Comparison of ENCODE assay signal across 9 mouse cellular contexts in the genomic region with DNA sequence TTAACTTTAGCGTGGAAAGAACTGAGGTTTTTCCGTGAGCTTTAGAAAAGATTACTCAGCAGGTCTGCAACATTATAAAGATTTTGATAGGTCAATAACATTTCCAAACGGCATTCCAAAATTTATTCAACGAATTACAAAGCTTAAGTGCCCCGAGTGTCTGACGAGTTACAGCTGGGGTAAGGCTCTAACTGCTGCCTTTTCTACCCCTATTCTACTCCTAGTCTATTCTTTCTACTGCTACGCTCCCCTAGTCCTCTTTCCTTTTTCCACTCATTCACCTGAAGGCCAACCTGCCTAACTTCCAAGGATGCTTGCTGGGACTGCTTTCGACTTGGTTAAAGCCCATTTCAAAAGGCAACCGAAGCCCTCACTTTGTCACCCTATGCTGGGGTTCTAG. TPM values are rescaled to one million over a fixed set of nuclear protein-coding genes. Genes with fewer than 3 reads are reported as not detected.
A peak's percentile ranks its signal among the peaks of the same experiment; 100 is the strongest.
DNase-seq lines count a peak whose midpoint lies in the region; ATAC-seq and TF ChIP-seq lines count a peak whose summit lies in the region.
"Had no signal": no experiment of that assay in that cellular context is flagged by ENCODE, and none has a peak within 500 bp of the region (broad histone marks: within the 10 kb centered on the region; RNA-seq: fewer than 3 reads in every experiment).

No protein-coding gene starts in this region.

- peaks cover 6% of the 10 kb centered on the region for H3K4me1 ChIP-seq in kidney, embryonic 15.5 days
- peaks cover 2% of the 10 kb centered on the region for H3K4me1 ChIP-seq in bone marrow macrophage, adult 2 months (ENCODE audit: control insufficient read depth, insufficient read depth, low read length)
- peaks cover 21% of the 10 kb centered on the region for H3K4me1 ChIP-seq in hindbrain, embryonic 13.5 days (replicated peaks)
- peaks cover 20% of the 10 kb centered on the region for H3K4me1 ChIP-seq in midbrain, embryonic 13.5 days (replicated peaks)

- intact Hi-C loops in left cerebral cortex, postnatal 25 days (cut with DNase I) = no loop called here
- intact Hi-C loops in left cerebral cortex, postnatal 10 days (cut with DNase I) = no loop called here

- ATAC-seq in kidney, embryonic 15.5 days (replicated peaks; ENCODE audit: low FRiP score) = no peak; the same call in 1 of the 2 replicates
- peak; percentile 36; the same call in 1 of the 2 replicates for ATAC-seq in hindbrain, embryonic 13.5 days (ENCODE audit: low FRiP score)
- peak; percentile 61 for ATAC-seq in midbrain, embryonic 13.5 days

- H3K9me3 ChIP-seq in kidney, embryonic 15.5 days (replicated peaks) = no peaks in the 10 kb centered on the region
- no peaks in the 10 kb centered on the region for H3K9me3 ChIP-seq in hindbrain, embryonic 13.5 days
- H3K9me3 ChIP-seq in midbrain, embryonic 13.5 days = no peaks in the 10 kb centered on the region

- H3K36me3 ChIP-seq in kidney, embryonic 15.5 days = peaks cover 16% of the 10 kb centered on the region
- peaks cover 21% of the 10 kb centered on the region for H3K36me3 ChIP-seq in hindbrain, embryonic 13.5 days
- H3K36me3 ChIP-seq in midbrain, embryonic 13.5 days = peaks cover 36% of the 10 kb centered on the region

- peak overlapping the region; percentile 67 for H3K4me3 ChIP-seq in kidney, embryonic 15.5 days (replicated peaks)
- H3K4me3 ChIP-seq in bone marrow macrophage, adult 2 months (ENCODE audit: insufficient read depth, low read length) = peak overlapping the region; percentile 83
- peak overlapping the region; percentile 70 for H3K4me3 ChIP-seq in hindbrain, embryonic 13.5 days
- H3K4me3 ChIP-seq in midbrain, embryonic 13.5 days (replicated peaks) = peak overlapping the region; percentile 73

- no peak for DNase-seq in kidney, adult 8-10 months
- DNase-seq in left cerebral cortex, postnatal 25 days (ENCODE audit: low spot score in 2 of 2) = no peak
- no peak for DNase-seq in left cerebral cortex, postnatal 10 days (ENCODE audit: extremely low spot score in 1 of 2, low spot score in 2 of 2)
- no peak for DNase-seq in thymus, adult 18-20 months

- WGBS in kidney, embryonic 15.5 days = 22% methylated on average over 9 of the region's 9 CpGs
- WGBS in hindbrain, embryonic 13.5 days = 29% methylated on average over 9 of the region's 9 CpGs
- 26% methylated on average over 9 of the region's 9 CpGs for WGBS in midbrain, embryonic 13.5 days

- peak overlapping the region; percentile 83 for H3K27ac ChIP-seq in kidney, embryonic 15.5 days
- H3K27ac ChIP-seq in bone marrow macrophage, adult 2 months (ENCODE audit: insufficient read depth, low read depth, low read length) = no peak overlapping the region
- H3K27ac ChIP-seq in hindbrain, embryonic 13.5 days = peak overlapping the region; percentile 91
- peak overlapping the region; percentile 94; the same call in 1 of the 2 replicates for H3K27ac ChIP-seq in midbrain, embryonic 13.5 days

- TF ChIP-seq CTCF in bone marrow macrophage, adult 2 months (IDR thresholded peaks at IDR 0.05; ENCODE audit: low read depth, low read length) = no peak

- peak overlapping the region; percentile 85 for H3K4me2 ChIP-seq in kidney, embryonic 15.5 days
- H3K4me2 ChIP-seq in hindbrain, embryonic 13.5 days = peak overlapping the region; percentile 74
- H3K4me2 ChIP-seq in midbrain, embryonic 13.5 days (replicated peaks) = peak overlapping the region; percentile 89

- no peak for TF ChIP-seq POLR2A in bone marrow macrophage, adult 2 months (IDR thresholded peaks at IDR 0.05; ENCODE audit: borderline replicate concordance, low read depth, low read length)

- peak overlapping the region; percentile 55 for H3K9ac ChIP-seq in kidney, embryonic 15.5 days
- peak overlapping the region; percentile 86 for H3K9ac ChIP-seq in hindbrain, embryonic 13.5 days
- peak overlapping the region; percentile 78 for H3K9ac ChIP-seq in midbrain, embryonic 13.5 days (replicated peaks)

- no peaks in the 10 kb centered on the region for H3K27me3 ChIP-seq in kidney, embryonic 15.5 days
- H3K27me3 ChIP-seq in hindbrain, embryonic 13.5 days = no peaks in the 10 kb centered on the region
- no peaks in the 10 kb centered on the region for H3K27me3 ChIP-seq in midbrain, embryonic 13.5 days

RNA-seq across cellular contexts. Expression of a gene that starts 0.4 kb away (rescaled TPM):
- polyA plus RNA-seq in kidney, embryonic 15.5 days (2015; fragmentation: Nextera tagmentation; extraction: Ambion mirVana) = 2.4 and 2.6 TPM in 2 replicates
- 3.7 and 4.5 TPM in 2 replicates for polyA plus RNA-seq in bone marrow macrophage, adult 2 months (2012; ENCODE audit: insufficient read depth, insufficient read length, missing spikeins)
- polyA plus RNA-seq in hindbrain, embryonic 13.5 days (2015; fragmentation: Nextera tagmentation; extraction: Ambion mirVana) = 4.0 and 4.4 TPM in 2 replicates
- polyA plus RNA-seq in midbrain, embryonic 13.5 days (2015; fragmentation: Nextera tagmentation; extraction: Ambion mirVana) = 4.2 and 4.8 TPM in 2 replicates
- 1 to 10 TPM; 2.1 to 2.9 TPM for total RNA-seq in left cerebral cortex, postnatal 25 days (2021)
- total RNA-seq in left cerebral cortex, postnatal 10 days (2021) = 1 to 10 TPM; 2.4 to 2.5 TPM
- polyA plus RNA-seq: large intestine, adult 2 months had no signal

RNA-seq across cellular contexts. Expression of a gene that starts 0.4 kb away (rescaled TPM):
- 22.6 and 26.4 TPM in 2 replicates for polyA plus RNA-seq in kidney, embryonic 15.5 days (2015; fragmentation: Nextera tagmentation; extraction: Ambion mirVana)
- polyA plus RNA-seq in bone marrow macrophage, adult 2 months (2012; ENCODE audit: insufficient read depth, insufficient read length, missing spikeins) = 16.7 and 17.1 TPM in 2 replicates
- 41.3 and 43.3 TPM in 2 replicates for polyA plus RNA-seq in hindbrain, embryonic 13.5 days (2015; fragmentation: Nextera tagmentation; extraction: Ambion mirVana)
- polyA plus RNA-seq in midbrain, embryonic 13.5 days (2015; fragmentation: Nextera tagmentation; extraction: Ambion mirVana) = 40.8 and 43.6 TPM in 2 replicates
- 10 to 100 TPM; 23.0 to 24.7 TPM for total RNA-seq in left cerebral cortex, postnatal 25 days (2021)
- 10 to 100 TPM; 15.8 to 19.0 TPM for total RNA-seq in left cerebral cortex, postnatal 10 days (2021)

RNA-seq across cellular contexts. Expression of a gene that starts 32.8 kb away (rescaled TPM):
- 28.8 and 32.2 TPM in 2 replicates for polyA plus RNA-seq in kidney, embryonic 15.5 days (2015; fragmentation: Nextera tagmentation; extraction: Ambion mirVana)
- polyA plus RNA-seq in bone marrow macrophage, adult 2 months (2012; ENCODE audit: insufficient read depth, insufficient read length, missing spikeins) = 0.23 and 0.39 TPM in 2 replicates
- polyA plus RNA-seq in hindbrain, embryonic 13.5 days (2015; fragmentation: Nextera tagmentation; extraction: Ambion mirVana) = 66.8 and 67.4 TPM in 2 replicates
- polyA plus RNA-seq in midbrain, embryonic 13.5 days (2015; fragmentation: Nextera tagmentation; extraction: Ambion mirVana) = 59.8 and 60.0 TPM in 2 replicates
- 10 to 100 TPM; 64.3 to 65.9 TPM for total RNA-seq in left cerebral cortex, postnatal 25 days (2021)
- total RNA-seq in left cerebral cortex, postnatal 10 days (2021) = 100 to 1,000 TPM; 130 to 143 TPM

Comparison
In these comparisons a context has a peak if more than half of its experiments do, and no peak if none do; other contexts are left out.
1. RNA of a gene that starts 32.8 kb away (polyA plus RNA-seq): 66.8 to 67.4 TPM in hindbrain, embryonic 13.5 days, 59.8 to 60.0 TPM in midbrain, embryonic 13.5 days and 28.8 to 32.2 TPM in kidney, embryonic 15.5 days; 0.23 to 0.39 TPM in bone marrow macrophage, adult 2 months; every median in the first group is over 10 times any median in the second.
2. Peak in every context shown above with its lines, with median percentiles within 50 percentile points of each other: H3K4me2 ChIP-seq, H3K4me3 ChIP-seq and H3K9ac ChIP-seq.